Mouse (Mus musculus) mouse trophoblast stem cell (cell line): ENCODE measurements around the gene Gadl1.

ENCODE experiments used
- in situ Hi-C, 2 experiments: fragments of 300-500 bp; cut with MseI, MboI; formaldehyde crosslinking; loops; 2 replicates in 1 of 2; 3 replicates in 1 of 2; pipeline ENCODE4 v1.15.1; 2025

Gadl1 gene

DNA sequence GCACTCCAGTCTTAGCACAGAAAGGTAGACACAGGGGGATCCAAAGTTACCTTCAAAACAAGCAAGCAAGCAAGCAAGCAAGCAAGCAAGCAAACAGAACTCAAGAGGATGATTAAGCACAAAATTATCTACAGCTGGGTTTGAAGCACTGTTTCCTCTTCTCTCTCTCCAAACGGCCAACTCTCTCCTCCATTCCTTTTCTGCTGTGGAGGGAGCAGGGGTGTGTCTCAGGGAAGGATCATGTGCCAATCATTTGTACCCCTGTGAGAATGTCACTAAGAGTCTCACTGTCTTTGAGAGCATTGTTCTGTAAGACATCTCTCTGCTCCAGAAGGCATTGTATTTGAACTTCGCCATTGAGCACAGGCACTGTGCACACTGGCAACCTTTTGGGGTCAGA, 27.1 kb downstream of the Gadl1 start:
- in situ Hi-C loops, result no loop called here

DNA sequence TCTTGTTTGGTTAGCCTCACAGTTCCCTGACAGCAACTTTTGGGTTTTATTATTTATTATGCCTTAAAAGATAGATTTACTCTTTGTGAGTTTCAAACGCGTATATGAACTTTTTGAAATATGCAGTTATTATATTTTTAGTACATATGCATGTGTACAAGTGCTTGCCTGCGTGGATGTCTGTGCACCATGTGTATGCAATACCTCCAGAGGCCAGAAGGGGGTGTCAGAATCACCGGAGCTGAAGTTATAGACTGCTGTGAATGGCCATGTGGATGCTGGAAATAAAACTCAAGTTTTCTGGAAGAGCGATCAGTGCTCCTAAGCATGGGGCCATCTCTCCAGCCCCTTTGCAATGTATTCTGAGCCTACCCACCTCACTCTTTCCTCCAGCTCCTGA, 28.7 kb downstream of the Gadl1 start:
- in situ Hi-C loops, result no loop called here

- in situ Hi-C loops, result no loop called here
These were observed 30.2 kb downstream of the Gadl1 start for GRCm38 (mm10) chr9:115939420-115939819.

DNA sequence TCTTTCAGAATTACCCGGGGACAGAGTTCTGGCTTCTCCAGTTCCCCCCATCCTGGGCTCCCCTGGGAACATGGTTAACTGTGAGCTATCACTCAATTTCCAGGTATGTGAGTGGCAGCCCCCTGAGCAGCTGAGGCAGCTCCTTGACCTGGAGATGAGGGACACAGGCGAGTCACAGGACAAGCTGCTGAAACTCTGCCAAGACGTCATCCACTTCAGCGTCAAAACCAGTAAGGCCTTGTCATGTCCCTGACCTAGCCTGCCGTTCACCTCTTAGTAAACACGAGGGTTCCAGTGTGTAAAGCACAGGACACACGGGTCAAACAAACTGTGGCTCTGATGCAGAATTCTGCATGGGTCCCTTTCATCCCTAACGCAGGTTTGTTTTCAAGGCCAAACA, 31.9 kb downstream of the Gadl1 start:
- in situ Hi-C loops, result no loop called here

DNA sequence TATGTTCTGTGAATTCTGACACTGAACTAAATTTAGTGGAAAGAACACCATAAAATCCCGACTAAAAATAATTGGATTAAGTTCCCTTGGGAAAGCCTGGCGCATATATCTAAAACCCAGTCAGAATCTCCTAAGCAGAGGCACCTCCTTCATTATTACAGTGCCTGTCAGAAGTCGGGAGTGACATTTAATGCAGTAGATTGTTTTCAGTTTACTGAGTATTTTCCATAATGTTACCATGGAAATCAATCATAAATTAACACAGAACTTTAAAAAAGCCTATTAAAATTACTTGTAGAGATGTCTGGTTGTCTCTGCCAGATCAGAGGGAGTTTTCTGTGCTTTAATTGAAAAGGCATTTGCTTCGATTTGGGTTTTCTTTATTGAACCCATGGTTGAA, 33.2 kb downstream of the Gadl1 start:
- in situ Hi-C loops, result no loop called here

DNA sequence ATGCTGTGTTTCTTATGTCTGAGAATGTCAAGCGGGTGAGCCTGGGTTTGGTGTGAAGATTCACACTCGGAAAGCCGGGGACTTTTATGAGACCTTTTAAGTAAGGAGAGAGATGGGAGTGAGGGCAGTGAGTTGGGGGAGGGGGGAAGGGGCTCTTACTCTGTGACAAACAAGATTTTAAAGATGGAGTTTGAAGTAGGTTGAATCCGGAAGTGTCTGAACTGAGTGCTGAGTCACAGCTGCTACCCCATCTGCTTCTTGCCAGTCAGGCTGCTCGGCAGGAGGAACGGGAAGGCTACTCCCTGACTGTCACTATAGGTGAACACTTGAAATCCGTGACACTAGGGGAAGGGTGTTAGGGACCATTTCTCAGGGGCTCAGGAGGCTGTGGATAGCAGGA, 33.7 kb downstream of the Gadl1 start:
- in situ Hi-C loops, result no loop called here

GRCm38 (mm10) chr9:115943577-115944320, 34.5 kb downstream of the Gadl1 start:
- in situ Hi-C loops, result no loop called here

DNA sequence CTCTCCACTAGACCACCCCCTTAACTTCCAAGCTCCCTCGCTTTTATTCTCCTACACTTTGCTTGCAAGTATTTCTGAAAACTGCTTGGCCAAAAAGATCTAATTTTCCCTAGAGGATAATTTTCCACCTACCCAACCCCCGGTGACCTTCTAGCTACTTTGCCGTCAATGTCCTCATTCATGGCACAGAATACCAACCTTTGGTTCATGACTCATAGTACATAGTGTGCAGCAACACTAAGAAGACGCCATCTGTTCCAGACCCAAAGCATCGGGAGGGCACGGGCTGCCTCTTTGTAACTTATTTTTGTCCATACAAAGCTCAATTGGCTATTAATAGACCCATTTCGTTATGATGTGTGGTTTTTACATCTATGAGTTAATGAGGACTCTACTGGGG, 55.8 kb downstream of the Gadl1 start:
- in situ Hi-C loops, result no loop called here

GRCm38 (mm10) chr9:115966116-115966515, 56.9 kb downstream of the Gadl1 start:
- in situ Hi-C loops, result no loop called here

- in situ Hi-C loops, result no loop called here
These were observed 57.5 kb downstream of the Gadl1 start for GRCm38 (mm10) chr9:115966746-115967145.

DNA sequence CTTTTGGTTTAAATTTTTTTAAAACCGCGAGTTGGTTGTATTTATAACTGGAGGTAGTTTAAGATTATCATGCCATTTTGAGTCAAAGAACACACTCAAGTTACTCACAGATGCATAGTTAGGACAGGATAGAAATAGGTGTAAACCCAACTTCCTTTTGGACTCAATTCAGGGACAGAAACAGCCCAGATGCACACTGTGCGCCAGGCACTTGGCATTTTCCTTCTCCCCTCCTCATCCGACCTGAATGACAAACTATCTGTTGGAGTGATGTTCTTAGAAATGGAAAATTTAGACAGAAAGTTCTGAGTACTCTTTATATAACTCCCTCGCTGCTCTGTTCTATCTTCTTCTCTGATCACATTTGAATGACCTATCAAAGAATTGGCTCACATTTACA, 58.4 kb downstream of the Gadl1 start:
- in situ Hi-C loops, result no loop called here

- in situ Hi-C loops, result no loop called here
These were observed 67.6 kb downstream of the Gadl1 start for GRCm38 (mm10) chr9:115976901-115977300.

DNA sequence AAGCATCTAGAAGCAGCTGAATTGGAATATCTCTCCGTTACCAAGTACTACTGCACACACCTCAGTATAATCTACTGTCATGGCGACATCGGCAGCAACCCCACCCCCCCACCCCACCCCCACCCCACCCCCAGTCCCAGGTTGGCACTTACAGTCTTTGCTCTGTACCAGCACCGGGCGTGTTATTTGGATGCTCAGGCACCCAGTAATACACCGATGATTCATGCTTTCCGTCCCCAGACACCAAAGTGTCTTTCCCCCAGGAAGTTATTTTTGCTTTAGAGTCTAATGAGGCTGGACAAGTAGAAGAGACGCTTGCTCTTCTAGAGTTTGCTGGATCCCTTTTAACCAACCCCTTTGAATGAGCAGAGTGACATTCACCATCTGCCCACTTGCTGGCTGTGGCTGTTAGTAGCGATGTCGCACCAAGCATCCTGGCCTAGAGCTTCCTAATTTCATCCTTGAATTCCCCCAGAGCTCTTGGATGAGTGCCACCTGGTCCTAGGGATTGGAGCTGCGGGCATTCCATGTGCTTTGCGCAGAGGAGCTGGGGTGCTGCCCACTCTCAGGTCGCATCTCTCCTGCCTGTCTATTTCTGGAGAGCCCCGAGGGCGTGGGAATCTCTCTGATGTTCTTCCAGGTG, 68.5 kb downstream of the Gadl1 start:
- in situ Hi-C loops, result no loop called here

DNA sequence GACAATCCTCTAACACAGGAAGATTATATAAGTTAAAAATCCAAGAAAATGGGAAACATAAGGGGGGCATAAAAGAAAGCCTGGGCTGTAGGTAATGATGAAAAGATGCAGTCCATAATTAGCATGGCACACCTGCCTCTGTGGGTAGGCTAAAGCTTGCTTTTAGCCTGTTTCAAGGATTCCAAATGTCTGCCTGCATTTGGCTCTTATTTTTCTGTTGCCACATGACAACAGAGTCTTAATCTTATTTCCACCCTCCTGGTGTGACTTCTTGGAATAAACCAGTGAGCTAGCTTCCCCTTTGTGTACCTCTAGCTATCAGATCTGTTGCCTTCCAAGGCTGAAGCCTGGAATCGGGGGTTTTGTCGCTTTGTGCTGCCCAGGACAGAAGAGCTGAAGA, 69.2 kb downstream of the Gadl1 start:
- in situ Hi-C loops, result no loop called here

DNA sequence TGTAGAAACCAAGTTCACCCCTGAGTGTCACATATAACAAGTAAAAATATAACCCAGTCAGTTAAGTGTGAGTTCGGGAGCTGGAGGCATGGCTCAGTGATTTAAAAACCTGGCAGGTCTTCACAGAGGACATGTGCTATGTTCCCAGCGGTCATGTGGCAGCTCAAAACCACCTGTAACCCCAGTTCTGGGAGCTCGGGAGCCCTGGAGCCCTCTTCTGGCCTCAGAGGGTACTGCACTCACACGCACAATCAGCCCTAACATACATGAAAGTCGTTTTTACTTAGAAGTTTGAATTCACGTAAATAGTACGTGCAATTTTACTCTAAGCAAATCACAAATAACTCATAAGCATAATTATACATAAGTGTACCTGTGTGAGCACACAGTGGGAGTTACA, 81.4 kb downstream of the Gadl1 start:
- in situ Hi-C loops, result no loop called here

DNA sequence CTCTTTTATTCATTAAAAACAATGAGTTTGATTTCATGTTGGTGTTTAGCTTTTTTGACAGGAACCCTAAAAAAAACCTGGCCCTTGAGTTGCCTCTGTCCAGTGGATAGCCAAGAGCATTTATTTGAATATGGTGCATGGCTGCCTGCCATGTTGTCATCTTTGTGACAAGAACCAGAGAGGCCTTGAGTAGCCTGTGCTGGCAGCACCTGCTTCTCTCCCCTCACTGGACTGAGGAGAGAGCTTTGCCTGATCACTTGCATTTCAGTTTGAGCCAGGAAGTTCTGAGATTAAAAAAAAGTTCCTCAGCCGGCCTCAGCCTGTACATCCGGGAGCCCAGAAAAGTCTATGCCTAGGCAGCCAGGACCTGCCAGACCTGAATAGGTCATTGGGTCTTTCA, 85.5 kb downstream of the Gadl1 start:
- in situ Hi-C loops, result no loop called here

- in situ Hi-C loops, result no loop called here
These were observed 86.8 kb downstream of the Gadl1 start for GRCm38 (mm10) chr9:115995856-115996560.

- in situ Hi-C loops, result no loop called here
These were observed 89.1 kb downstream of the Gadl1 start for GRCm38 (mm10) chr9:115998383-115998782.

GRCm38 (mm10) chr9:115999361-115999990, 90.2 kb downstream of the Gadl1 start:
- in situ Hi-C loops, result no loop called here

GRCm38 (mm10) chr9:116013911-116014310, 104.7 kb downstream of the Gadl1 start:
- in situ Hi-C loops, result no loop called here

- in situ Hi-C loops, result no loop called here
These were observed 107.0 kb downstream of the Gadl1 start for GRCm38 (mm10) chr9:116016221-116016620.

- in situ Hi-C loops, result no loop called here
These were observed 107.8 kb downstream of the Gadl1 start for GRCm38 (mm10) chr9:116017091-116017490.
